Mouse (Mus musculus): Measurements from ENCODE around the gene Cmah. TPM values are rescaled to one million over a fixed set of nuclear protein-coding genes. Genes with fewer than 3 reads are reported as not detected.

Cmah gene
- total RNA-seq, 1 experiment from 2014 or later, result 208 TPM

- ATAC-seq (ENCODE audit: extremely low read depth, insufficient number of reproducible peaks, low FRiP score, poor library complexity, severe bottlenecking), result no peak
Observed at GRCm38 (mm10) chr13:24403054-24403453, 75.8 kb downstream of the Cmah start.

- peak; percentile 47; the same call in 1 of the 2 replicates for ATAC-seq (ENCODE audit: extremely low read depth, insufficient number of reproducible peaks, low FRiP score, poor library complexity, severe bottlenecking)
Observed at GRCm38 (mm10) chr13:24406847-24407246, 79.6 kb downstream of the Cmah start.

GRCm38 (mm10) chr13:24414635-24415206 lies 87.5 kb downstream of the Cmah start:
- ATAC-seq (ENCODE audit: extremely low read depth, insufficient number of reproducible peaks, low FRiP score, poor library complexity, severe bottlenecking), result peak; percentile 43; the same call in 1 of the 2 replicates

- ATAC-seq (ENCODE audit: extremely low read depth, insufficient number of reproducible peaks, low FRiP score, poor library complexity, severe bottlenecking), result peak; percentile 55
Observed at GRCm38 (mm10) chr13:24415506-24416206, 88.5 kb downstream of the Cmah start.

- peak; percentile 51; the same call in 1 of the 2 replicates for ATAC-seq (ENCODE audit: extremely low read depth, insufficient number of reproducible peaks, low FRiP score, poor library complexity, severe bottlenecking)
Observed at GRCm38 (mm10) chr13:24416409-24416808, 89.2 kb downstream of the Cmah start.

- no peak for ATAC-seq (ENCODE audit: extremely low read depth, insufficient number of reproducible peaks, low FRiP score, poor library complexity, severe bottlenecking)
Observed at GRCm38 (mm10) chr13:24418024-24418423, 90.8 kb downstream of the Cmah start.

- no peak for ATAC-seq (ENCODE audit: extremely low read depth, insufficient number of reproducible peaks, low FRiP score, poor library complexity, severe bottlenecking)
Observed at GRCm38 (mm10) chr13:24418814-24419213, 91.6 kb downstream of the Cmah start.

GRCm38 (mm10) chr13:24419560-24420250 lies 92.5 kb downstream of the Cmah start:
- no peak for ATAC-seq (ENCODE audit: extremely low read depth, insufficient number of reproducible peaks, low FRiP score, poor library complexity, severe bottlenecking)

- ATAC-seq (ENCODE audit: extremely low read depth, insufficient number of reproducible peaks, low FRiP score, poor library complexity, severe bottlenecking), result no peak
Observed at GRCm38 (mm10) chr13:24421987-24422386, 94.8 kb downstream of the Cmah start.

GRCm38 (mm10) chr13:24430215-24430614 lies 103.0 kb downstream of the Cmah start:
- no peak for ATAC-seq (ENCODE audit: extremely low read depth, insufficient number of reproducible peaks, low FRiP score, poor library complexity, severe bottlenecking)

GRCm38 (mm10) chr13:24431593-24431992 lies 104.4 kb downstream of the Cmah start:
- ATAC-seq (ENCODE audit: extremely low read depth, insufficient number of reproducible peaks, low FRiP score, poor library complexity, severe bottlenecking), result no peak

GRCm38 (mm10) chr13:24442272-24442671 lies 115.1 kb downstream of the Cmah start:
- ATAC-seq (ENCODE audit: extremely low read depth, insufficient number of reproducible peaks, low FRiP score, poor library complexity, severe bottlenecking), result no peak

- no peak for ATAC-seq (ENCODE audit: extremely low read depth, insufficient number of reproducible peaks, low FRiP score, poor library complexity, severe bottlenecking)
Observed at GRCm38 (mm10) chr13:24443763-24444347, 116.7 kb downstream of the Cmah start.

GRCm38 (mm10) chr13:24444709-24445108 lies 117.5 kb downstream of the Cmah start:
- ATAC-seq (ENCODE audit: extremely low read depth, insufficient number of reproducible peaks, low FRiP score, poor library complexity, severe bottlenecking), result peak; percentile 79

- ATAC-seq (ENCODE audit: extremely low read depth, insufficient number of reproducible peaks, low FRiP score, poor library complexity, severe bottlenecking), result no peak
Observed at GRCm38 (mm10) chr13:24445166-24445565, 118.0 kb downstream of the Cmah start.

GRCm38 (mm10) chr13:24446081-24446480 lies 118.9 kb downstream of the Cmah start:
- no peak for ATAC-seq (ENCODE audit: extremely low read depth, insufficient number of reproducible peaks, low FRiP score, poor library complexity, severe bottlenecking)

GRCm38 (mm10) chr13:24447043-24447442 lies 119.8 kb downstream of the Cmah start:
- ATAC-seq (ENCODE audit: extremely low read depth, insufficient number of reproducible peaks, low FRiP score, poor library complexity, severe bottlenecking), result no peak

- no peak for ATAC-seq (ENCODE audit: extremely low read depth, insufficient number of reproducible peaks, low FRiP score, poor library complexity, severe bottlenecking)
Observed at GRCm38 (mm10) chr13:24448578-24448977, 121.4 kb downstream of the Cmah start.

- no peak for ATAC-seq (ENCODE audit: extremely low read depth, insufficient number of reproducible peaks, low FRiP score, poor library complexity, severe bottlenecking)
Observed at GRCm38 (mm10) chr13:24451455-24451854, 124.3 kb downstream of the Cmah start.

GRCm38 (mm10) chr13:24453737-24454136 lies 126.5 kb downstream of the Cmah start:
- ATAC-seq (ENCODE audit: extremely low read depth, insufficient number of reproducible peaks, low FRiP score, poor library complexity, severe bottlenecking), result no peak

Data from neutrophil, adult 5-6 weeks (primary cell).